ENCODE assay signal across 9 mouse cellular contexts in the genomic region with DNA sequence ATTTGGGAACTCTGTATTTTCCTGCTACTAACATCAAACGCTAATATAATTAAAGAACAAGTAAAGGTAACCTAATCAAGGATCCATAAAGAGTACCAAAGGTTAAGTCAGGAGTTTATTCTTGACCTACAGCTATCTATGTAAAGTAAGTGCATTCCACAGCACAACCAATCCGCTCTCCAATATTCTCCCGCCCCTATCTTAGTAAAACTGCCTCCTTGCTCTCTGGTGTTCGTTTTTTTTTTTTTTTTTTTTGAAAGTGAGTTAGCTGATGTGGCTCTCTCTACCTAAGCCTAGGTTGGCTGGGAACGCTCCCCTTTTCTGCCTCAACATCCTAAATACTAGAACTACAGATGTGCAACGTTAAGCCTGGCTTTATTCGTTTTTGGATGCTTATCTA. TPM values are rescaled to one million over a fixed set of nuclear protein-coding genes. Genes with fewer than 3 reads are reported as not detected.
DNase-seq lines count a peak whose midpoint lies in the region; ATAC-seq and TF ChIP-seq lines count a peak whose summit lies in the region.
"Had no signal": no experiment of that assay in that cellular context is flagged by ENCODE, and none has a peak within 500 bp of the region (broad histone marks: within the 10 kb centered on the region; RNA-seq: fewer than 3 reads in every experiment).

No protein-coding gene starts in this region.

- 0 out of 2 replicates have a peak overlapping the region, but pooled peaks have one; percentile 32 for H3K27ac ChIP-seq in heart, embryonic 13.5 days (replicated peaks)
- no peak overlapping the region for H3K27ac ChIP-seq in bone marrow, adult 2 months (ENCODE audit: control insufficient read depth, insufficient read depth, low read depth, low read length, poor library complexity)
- no peak overlapping the region for H3K27ac ChIP-seq in hindbrain, embryonic 11.5 days (ENCODE audit: low read depth, low read length)
- H3K27ac ChIP-seq in midbrain, embryonic 12.5 days (replicated peaks) = no peak overlapping the region

- H3K4me1 ChIP-seq in heart, embryonic 13.5 days = peaks cover 17% of the 10 kb centered on the region
- no peaks in the 10 kb centered on the region; the same call in 1 of the 2 replicates for H3K4me1 ChIP-seq in bone marrow, adult 2 months (ENCODE audit: control insufficient read depth, insufficient read depth, low read length)
- H3K4me1 ChIP-seq in hindbrain, embryonic 11.5 days (replicated peaks; ENCODE audit: control insufficient read depth, insufficient read depth, low read length) = no peaks in the 10 kb centered on the region
- H3K4me1 ChIP-seq in midbrain, embryonic 12.5 days = peaks cover 3% of the 10 kb centered on the region; the same call in 1 of the 2 replicates

- intact Hi-C loops in heart, postnatal 10 days (cut with DNase I) = loop anchor here (2.0 kb wide), 1 partner anchor 31 kb away; no protein-coding TSS in a partner anchor

- peak overlapping the region; percentile 79 for H3K4me2 ChIP-seq in heart, embryonic 13.5 days
- peak overlapping the region; percentile 45 for H3K4me2 ChIP-seq in hindbrain, embryonic 11.5 days (replicated peaks; ENCODE audit: low read depth, low read length)
- H3K4me2 ChIP-seq in midbrain, embryonic 12.5 days (replicated peaks) = peak overlapping the region; percentile 88

- no peaks in the 10 kb centered on the region for H3K9me3 ChIP-seq in heart, embryonic 13.5 days
- no peaks in the 10 kb centered on the region for H3K9me3 ChIP-seq in hindbrain, embryonic 11.5 days (ENCODE audit: control insufficient read depth, low read length)
- no peaks in the 10 kb centered on the region for H3K9me3 ChIP-seq in midbrain, embryonic 12.5 days

- H3K9ac ChIP-seq in heart, embryonic 13.5 days = peak overlapping the region; percentile 95
- no peak overlapping the region for H3K9ac ChIP-seq in hindbrain, embryonic 11.5 days (ENCODE audit: low read depth, low read length)
- H3K9ac ChIP-seq in midbrain, embryonic 12.5 days (replicated peaks) = no peak overlapping the region

- H3K27me3 ChIP-seq in heart, embryonic 13.5 days (replicated peaks) = no peaks in the 10 kb centered on the region
- no peaks in the 10 kb centered on the region for H3K27me3 ChIP-seq in hindbrain, embryonic 11.5 days (ENCODE audit: control insufficient read depth, insufficient read depth, low read length)
- 0 out of 2 replicates have a peak, but pooled peaks cover 3% of the 10 kb centered on the region for H3K27me3 ChIP-seq in midbrain, embryonic 12.5 days
- H3K27me3 ChIP-seq: Patski had no signal

- H3K36me3 ChIP-seq in heart, embryonic 13.5 days = peaks cover 6% of the 10 kb centered on the region; the same call in 1 of the 2 replicates
- H3K36me3 ChIP-seq in hindbrain, embryonic 11.5 days (ENCODE audit: control insufficient read depth, insufficient read depth, low read length) = no peaks in the 10 kb centered on the region
- H3K36me3 ChIP-seq in midbrain, embryonic 12.5 days = no peaks in the 10 kb centered on the region

- TF ChIP-seq CTCF in bone marrow, adult 2 months (IDR thresholded peaks at IDR 0.05; ENCODE audit: control insufficient read depth, insufficient read depth, low read length) = no peak

- WGBS in heart, embryonic 13.5 days = 4% methylated on average over 7 of the region's 7 CpGs
- 5% methylated on average over 7 of the region's 7 CpGs for WGBS in bone marrow, adult 2 months
- WGBS in hindbrain, embryonic 11.5 days = 25% methylated on average over 7 of the region's 7 CpGs
- 24% methylated on average over 7 of the region's 7 CpGs for WGBS in midbrain, embryonic 12.5 days

- TF ChIP-seq POLR2A in bone marrow, adult 2 months (IDR thresholded peaks at IDR 0.05; ENCODE audit: borderline replicate concordance, control insufficient read depth, low read depth, low read length) = no peak

- no peak for ATAC-seq in heart, embryonic 13.5 days (ENCODE audit: extremely low read depth, insufficient number of reproducible peaks, low FRiP score, low TSS enrichment)
- ATAC-seq in hindbrain, embryonic 11.5 days (ENCODE audit: low FRiP score) = no peak
- no peak for ATAC-seq in midbrain, embryonic 12.5 days (ENCODE audit: low FRiP score, low read depth)
- ATAC-seq: Patski had no signal

- peak overlapping the region; percentile 85 for H3K4me3 ChIP-seq in heart, embryonic 13.5 days
- peak overlapping the region; percentile 57 for H3K4me3 ChIP-seq in bone marrow, adult 2 months (replicated peaks; ENCODE audit: control insufficient read depth, low read depth, low read length)
- H3K4me3 ChIP-seq in hindbrain, embryonic 11.5 days (ENCODE audit: low read depth, low read length) = no peak overlapping the region
- no peak overlapping the region for H3K4me3 ChIP-seq in midbrain, embryonic 12.5 days

- DNase-seq in heart, postnatal 10 days = no peak
- DNase-seq in hindbrain, embryonic 11.5 days (ENCODE audit: low spot score) = no peak
- no peak for DNase-seq in urinary bladder, postnatal 14 days (ENCODE audit: low spot score)
- DNase-seq in thymus, postnatal 10 days (ENCODE audit: low spot score in 2 of 2) = no peak
- DNase-seq in cerebellum, adult 8-10 months = no peak

RNA-seq across cellular contexts. Expression of a gene that starts 1.2 kb away (rescaled TPM):
- 7.5 and 7.6 TPM in 2 replicates for polyA plus RNA-seq in heart, embryonic 13.5 days (2015; fragmentation: Nextera tagmentation; extraction: Ambion mirVana)
- 10 to 100 TPM; 21.8 to 23.0 TPM for total RNA-seq in heart, postnatal 10 days (2021)
- polyA plus RNA-seq in bone marrow, adult 2 months (2011; ENCODE audit: insufficient read depth, insufficient read length, low replicate concordance, missing spikeins) = 13.4 and 20.5 TPM in 2 replicates
- polyA plus RNA-seq in hindbrain, embryonic 11.5 days (2014; fragmentation: Nextera tagmentation; extraction: Ambion mirVana) = 8.4 and 8.8 TPM in 2 replicates
- polyA plus RNA-seq in midbrain, embryonic 12.5 days (2016; fragmentation: Nextera tagmentation; extraction: Ambion mirVana) = 11.7 and 12.0 TPM in 2 replicates

RNA-seq across cellular contexts. Expression of a gene that starts 36.4 kb away (rescaled TPM):
- 15.7 and 18.1 TPM in 2 replicates for polyA plus RNA-seq in heart, embryonic 13.5 days (2015; fragmentation: Nextera tagmentation; extraction: Ambion mirVana)
- 1 to 10 TPM; 6.8 to 8.4 TPM for total RNA-seq in heart, postnatal 10 days (2021)
- polyA plus RNA-seq in bone marrow, adult 2 months (2011; ENCODE audit: insufficient read depth, insufficient read length, low replicate concordance, missing spikeins) = 7.0 and 12.1 TPM in 2 replicates
- polyA plus RNA-seq in hindbrain, embryonic 11.5 days (2014; fragmentation: Nextera tagmentation; extraction: Ambion mirVana) = 20.8 and 25.1 TPM in 2 replicates
- polyA plus RNA-seq in midbrain, embryonic 12.5 days (2016; fragmentation: Nextera tagmentation; extraction: Ambion mirVana) = 21.4 and 21.9 TPM in 2 replicates

RNA-seq across cellular contexts. Expression of a gene that starts 58.0 kb away (rescaled TPM):
- not detected in 2 replicates for polyA plus RNA-seq in heart, embryonic 13.5 days (2015; fragmentation: Nextera tagmentation; extraction: Ambion mirVana)
- total RNA-seq in heart, postnatal 10 days (2021) = not detected
- not detected in 2 replicates for polyA plus RNA-seq in bone marrow, adult 2 months (2011; ENCODE audit: insufficient read depth, insufficient read length, low replicate concordance, missing spikeins)
- polyA plus RNA-seq in hindbrain, embryonic 11.5 days (2014; fragmentation: Nextera tagmentation; extraction: Ambion mirVana) = not detected in 2 replicates
- not detected in 2 replicates for polyA plus RNA-seq in midbrain, embryonic 12.5 days (2016; fragmentation: Nextera tagmentation; extraction: Ambion mirVana)
- polyA plus RNA-seq: Patski had no signal

Comparison
In these comparisons a context has a peak if more than half of its experiments do, and no peak if none do; other contexts are left out.
1. H3K4me3 ChIP-seq: peak in heart, embryonic 13.5 days (single experiment) and bone marrow, adult 2 months (single experiment); none in hindbrain, embryonic 11.5 days (single experiment) and midbrain, embryonic 12.5 days (single experiment).
2. Peak in every context shown above with its lines, with median percentiles within 50 percentile points of each other: H3K4me2 ChIP-seq.